Mouse (Mus musculus) lung, postnatal 0 days (tissue): ENCODE measurements around the gene Fuca1. TPM values are rescaled to one million over a fixed set of nuclear protein-coding genes. Genes with fewer than 3 reads are reported as not detected.
A peak's percentile ranks its signal among the peaks of the same experiment; 100 is the strongest.

Experiments
- ATAC-seq: fragments of 200-750 bp; cut with Nextera tagmentation; 2 replicates; pipeline ENCODE4 v1.8.0; 2017; ENCODE audit warnings: moderate library complexity
- DNase-seq: peaks from one replicate; pipeline ENCODE4 v3.0.0-alpha.2; 2016; ENCODE audit warnings: low spot score
- H3K27ac ChIP-seq: fragments of 300-500 bp; sonication (generic); 2 replicates; pipeline ENCODE4 v1.5.1; 2014; ENCODE audit warnings: antibody characterized with exemption, mild to moderate bottlenecking, low read length, mixed read lengths
- H3K27me3 ChIP-seq: fragments of 300-500 bp; sonication (generic); replicated peaks from 2 replicates; pipeline ENCODE4 v1.6.1; 2014; ENCODE audit warnings: low read length, mixed read lengths; ENCODE audit not compliant: insufficient read depth
- H3K36me3 ChIP-seq: fragments of 300-500 bp; sonication (generic); 2 replicates; pipeline ENCODE4 v1.6.1; 2014; ENCODE audit warnings: low read length, mixed read lengths; ENCODE audit not compliant: insufficient read depth
- H3K4me1 ChIP-seq: fragments of 300-500 bp; sonication (generic); 2 replicates; pipeline ENCODE4 v1.6.1; 2014; ENCODE audit warnings: antibody characterized with exemption, low read depth, low read length, mixed read lengths; ENCODE audit not compliant: insufficient read depth
- H3K4me2 ChIP-seq: fragments of 300-500 bp; sonication (generic); replicated peaks from 2 replicates; pipeline ENCODE4 v1.6.1; 2014; ENCODE audit warnings: low read depth, mild to moderate bottlenecking, low read length, moderate library complexity, mixed read lengths
- H3K4me3 ChIP-seq: fragments of 300-500 bp; sonication (generic); 2 replicates; pipeline ENCODE4 v1.5.1; 2014; ENCODE audit warnings: low read depth, low read length
- H3K9ac ChIP-seq: fragments of 300-500 bp; sonication (generic); replicated peaks from 2 replicates; pipeline ENCODE4 v1.6.1; 2014; ENCODE audit warnings: low read depth, mild to moderate bottlenecking
- H3K9me3 ChIP-seq: fragments of 300-500 bp; sonication (generic); 2 replicates; pipeline ENCODE4 v1.6.1; 2016; ENCODE audit warnings: low read length, mixed read lengths
- CTCF ChIP-seq: IDR thresholded peaks from 2 replicates; pipeline ENCODE4 v1.5.1; 2016; ENCODE audit warnings: antibody characterized with exemption, mild to moderate bottlenecking
- EP300 ChIP-seq: IDR thresholded peaks from 2 replicates; pipeline ENCODE4 v1.6.1; 2016; ENCODE audit warnings: antibody characterized with exemption, mild to moderate bottlenecking, control low read depth
- WGBS: fragments of 180-500 bp; shearing (Covaris S2); extraction: QIAGEN DNeasy Blood & Tissue Kit; methylation state at CpG from one replicate; pipeline ENCODE4 v1.1.7; 2014; 5-methylcytosine and 5-hydroxymethylcytosine counted together
- polyA plus RNA-seq: library from polyadenylated mRNA; unstranded; fragments of >200 nt; fragmentation: Nextera tagmentation; extraction: Ambion mirVana; gene quantifications from 2 replicates; pipeline ENCODE4 v1.2.1, GENCODE M21; 2015

Fuca1 gene
- polyA plus RNA-seq, 1 experiment from 2014 or later = 131 TPM

- Histone ChIP-seq H3K9me3 (no peaks in the 10 kb centered on the region), H3K36me3 (peaks cover 18% of the 10 kb centered on the region; the same call in 1 of the 2 replicates), H3K9ac (no peak overlapping the region), H3K27me3 (no peaks in the 10 kb centered on the region), H3K4me2 (no peak overlapping the region), H3K27ac (no peak overlapping the region), H3K4me3 (no peak overlapping the region), H3K4me1 (peaks cover 14% of the 10 kb centered on the region; the same call in 1 of the 2 replicates)
- 48% methylated on average over 6 of the region's 6 CpGs for WGBS
- TF ChIP-seq CTCF = no peak
- no peak for TF ChIP-seq EP300
- ATAC-seq = peak; percentile 14; the same call in 1 of the 2 replicates
- peak; percentile 28 for DNase-seq
Measured at GRCm38 (mm10) chr4:135949911-135950310, 29.4 kb downstream of the Fuca1 start.

DNA sequence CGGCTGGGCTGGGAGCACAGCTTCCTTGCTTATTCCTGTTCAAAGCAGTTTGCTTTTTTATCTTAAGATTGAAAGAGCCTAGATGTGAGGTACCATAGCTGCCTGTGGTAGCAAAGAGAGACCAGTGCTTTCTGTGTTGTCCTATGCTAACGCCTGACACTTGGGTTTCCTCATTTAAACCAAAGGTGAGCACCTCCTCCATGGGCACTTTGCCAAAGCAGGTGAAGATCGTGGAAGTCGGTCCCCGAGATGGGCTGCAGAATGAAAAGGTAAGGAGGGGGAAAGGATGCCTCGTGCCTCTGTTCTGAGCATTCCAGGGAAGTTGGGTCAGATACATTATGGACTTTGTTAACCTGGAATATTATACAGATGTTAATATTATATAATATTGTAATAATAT is 29.8 kb downstream of the Fuca1 start:
- no peaks in the 10 kb centered on the region for H3K27me3 ChIP-seq
- no peak overlapping the region for H3K9ac ChIP-seq
- DNase-seq (no peak), ATAC-seq (no peak)
- H3K36me3 ChIP-seq = peaks cover 19% of the 10 kb centered on the region
- no peak for TF ChIP-seq EP300
- TF ChIP-seq CTCF = no peak
- H3K9me3 ChIP-seq = no peaks in the 10 kb centered on the region
- no peak overlapping the region for H3K27ac ChIP-seq
- H3K4me3 ChIP-seq = no peak overlapping the region
- peaks cover 14% of the 10 kb centered on the region; the same call in 1 of the 2 replicates for H3K4me1 ChIP-seq
- no peak overlapping the region for H3K4me2 ChIP-seq
- WGBS = 56% methylated on average over 6 of the region's 6 CpGs

DNA sequence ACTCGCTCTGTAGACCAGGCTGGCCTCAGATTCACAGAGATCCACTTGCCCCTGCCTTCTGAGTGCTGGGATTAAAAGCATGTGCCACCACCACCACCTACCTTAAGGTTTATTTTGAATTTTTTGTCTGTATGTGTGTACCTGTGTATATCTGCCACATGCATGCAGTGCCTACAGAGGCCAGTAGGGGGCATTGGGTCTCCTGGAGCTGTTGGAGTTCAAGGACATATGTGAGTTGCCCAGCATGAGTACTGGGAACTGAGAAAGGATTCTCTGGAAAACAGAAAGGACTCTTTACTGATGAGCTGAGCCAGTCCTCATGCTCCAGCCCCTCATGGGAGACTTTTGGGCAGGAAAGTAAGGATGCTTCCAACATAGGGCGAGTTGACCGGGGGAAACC is 31.0 kb downstream of the Fuca1 start:
- H3K9ac ChIP-seq = no peak overlapping the region
- TF ChIP-seq EP300 (no peak), CTCF (peak; percentile 43)
- ATAC-seq (no peak), DNase-seq (no peak)
- H3K4me1 ChIP-seq = peaks cover 6% of the 10 kb centered on the region; the same call in 1 of the 2 replicates
- H3K4me3 ChIP-seq = no peak overlapping the region
- no peak overlapping the region for H3K4me2 ChIP-seq
- peaks cover 27% of the 10 kb centered on the region for H3K36me3 ChIP-seq
- no peak overlapping the region for H3K27ac ChIP-seq
- no peaks in the 10 kb centered on the region for H3K27me3 ChIP-seq
- WGBS = 91% methylated on average over 3 of the region's 3 CpGs
- H3K9me3 ChIP-seq = no peaks in the 10 kb centered on the region

DNA sequence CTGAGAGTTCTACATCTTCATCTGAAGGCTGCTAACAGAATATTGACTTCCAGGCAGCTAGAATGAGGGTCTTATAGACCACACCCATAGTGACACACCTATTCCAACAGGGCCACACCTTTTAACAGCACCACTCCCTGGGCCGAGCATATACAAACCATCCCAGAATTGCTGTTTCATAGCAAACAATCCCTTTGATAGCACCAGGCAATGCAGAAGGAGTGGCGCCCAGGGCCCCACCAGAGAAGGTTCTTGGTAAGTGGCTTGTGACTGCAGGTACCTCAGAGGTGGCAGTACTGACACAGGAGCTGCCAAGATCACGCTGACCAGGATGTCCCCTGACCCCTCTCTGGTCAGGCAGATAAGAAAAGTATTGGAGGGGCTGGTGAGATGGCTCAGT is 32.6 kb downstream of the Fuca1 start:
- 80% methylated on average over 3 of the region's 3 CpGs for WGBS
- Histone ChIP-seq H3K27ac (no peak overlapping the region), H3K27me3 (no peaks in the 10 kb centered on the region), H3K4me3 (no peak overlapping the region), H3K4me2 (no peak overlapping the region), H3K9me3 (no peaks in the 10 kb centered on the region), H3K36me3 (peaks cover 33% of the 10 kb centered on the region), H3K9ac (no peak overlapping the region), H3K4me1 (peaks cover under 1% of the 10 kb centered on the region; the same call in 1 of the 2 replicates)
- no peak for DNase-seq
- TF ChIP-seq EP300 = no peak
- no peak for TF ChIP-seq CTCF
- no peak for ATAC-seq

DNA sequence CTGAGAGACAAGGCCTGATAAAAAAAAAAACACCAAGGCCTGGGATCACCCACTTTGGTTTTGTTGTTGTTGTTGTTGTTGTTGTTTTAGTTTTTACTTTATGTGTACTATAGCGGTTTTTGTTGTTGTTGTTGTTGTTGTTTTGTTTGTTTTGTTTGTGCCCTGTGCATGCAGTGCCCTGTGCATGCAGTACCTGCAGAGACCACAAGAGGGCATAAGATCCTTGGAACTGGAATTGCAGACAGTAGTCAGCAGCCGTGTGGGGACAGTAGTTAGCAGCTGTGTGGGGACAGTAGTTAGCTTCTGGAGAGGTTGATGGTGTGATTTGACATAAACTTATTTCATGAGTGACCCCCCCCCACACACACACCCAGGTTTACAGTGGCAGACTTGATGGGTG is 33.7 kb downstream of the Fuca1 start:
- peak; percentile 39; the same call in 1 of the 2 replicates for ATAC-seq
- Histone ChIP-seq H3K9me3 (no peaks in the 10 kb centered on the region), H3K36me3 (peaks cover 36% of the 10 kb centered on the region), H3K27ac (no peak overlapping the region), H3K27me3 (no peaks in the 10 kb centered on the region), H3K4me1 (no peaks in the 10 kb centered on the region), H3K9ac (no peak overlapping the region), H3K4me3 (no peak overlapping the region), H3K4me2 (no peak overlapping the region)
- DNase-seq = peak; percentile 76
- no peak for TF ChIP-seq EP300
- peak; percentile 99 for TF ChIP-seq CTCF
- 16% methylated on average over 2 of the region's 2 CpGs for WGBS

DNA sequence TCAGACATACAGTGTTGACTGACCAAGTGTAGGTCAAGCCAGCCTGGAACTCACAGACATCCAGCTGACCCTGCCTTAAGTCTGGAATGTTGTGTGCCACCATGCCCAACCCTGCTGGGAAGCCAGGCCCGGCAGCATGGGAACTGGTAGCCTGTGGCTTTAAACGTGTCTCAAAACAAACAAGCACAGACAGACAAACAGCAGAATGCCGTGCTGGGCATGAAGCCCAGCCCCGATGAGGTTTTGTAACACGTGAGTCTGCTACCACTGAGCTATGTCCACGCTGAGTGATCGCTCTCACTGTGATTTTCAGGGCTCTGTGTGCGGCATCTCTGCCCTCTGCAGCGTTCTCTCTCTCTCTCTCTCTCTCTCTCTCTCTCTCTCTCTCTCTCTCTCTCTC is 35.4 kb downstream of the Fuca1 start:
- DNase-seq = no peak
- H3K36me3 ChIP-seq = peaks cover 43% of the 10 kb centered on the region
- WGBS = 82% methylated on average over 8 of the region's 9 CpGs
- no peak overlapping the region for H3K9ac ChIP-seq
- H3K9me3 ChIP-seq = no peaks in the 10 kb centered on the region
- no peak overlapping the region for H3K27ac ChIP-seq
- ATAC-seq = no peak
- no peak overlapping the region for H3K4me2 ChIP-seq
- no peaks in the 10 kb centered on the region for H3K27me3 ChIP-seq
- TF ChIP-seq EP300 (no peak), CTCF (no peak)
- H3K4me1 ChIP-seq = no peaks in the 10 kb centered on the region
- H3K4me3 ChIP-seq = no peak overlapping the region

GRCm38 (mm10) chr4:135958354-135958753 is 37.8 kb downstream of the Fuca1 start:
- DNase-seq (no peak), ATAC-seq (no peak)
- 48% methylated on average over 8 of the region's 8 CpGs for WGBS
- Histone ChIP-seq H3K36me3 (peaks cover 28% of the 10 kb centered on the region), H3K27ac (no peak overlapping the region), H3K4me1 (no peaks in the 10 kb centered on the region), H3K4me2 (no peak overlapping the region), H3K27me3 (no peaks in the 10 kb centered on the region), H3K9ac (no peak overlapping the region), H3K4me3 (no peak overlapping the region), H3K9me3 (no peaks in the 10 kb centered on the region)
- TF ChIP-seq EP300 = no peak
- TF ChIP-seq CTCF = no peak
